Mouse (Mus musculus): ENCODE results near the gene Mettl7a1. TPM values are rescaled to one million over a fixed set of nuclear protein-coding genes. Genes with fewer than 3 reads are reported as not detected.
A peak's percentile ranks its signal among the peaks of the same experiment; 100 is the strongest.
"Not testable (repeated sequence)": the region's sequence is repeated elsewhere in the genome, so short reads cannot be mapped to it uniquely, and the experiment has no call there.

The Mettl7a1 gene
- total RNA-seq, 2 experiments from 2014 or later = 45.8 to 48.5 TPM

- not testable (repeated sequence) for DNase-seq (ENCODE audit: low spot score in 2 of 2)
Measured at GRCm38 (mm10) chr15:100341314-100341980, 37.5 kb downstream of the Mettl7a1 start.

DNA sequence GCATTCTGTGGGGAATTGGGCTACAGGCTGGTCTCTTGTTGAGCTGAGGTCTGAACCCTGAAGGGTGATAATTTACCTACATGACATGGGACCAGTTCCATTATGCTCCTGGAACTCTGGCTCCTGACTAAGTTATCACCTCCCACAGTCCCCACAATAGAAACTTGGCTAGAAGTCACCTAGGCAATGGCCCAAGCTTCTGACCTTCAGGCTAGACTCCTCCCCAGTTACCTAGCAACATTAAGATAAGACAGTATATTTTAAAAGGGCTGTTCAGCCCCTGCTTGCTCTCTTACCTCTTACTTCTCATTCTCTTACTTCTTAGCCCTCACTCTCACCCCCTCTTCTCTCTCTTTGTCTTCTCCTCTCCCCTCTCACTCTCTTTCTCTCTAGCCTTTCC, 41.5 kb downstream of the Mettl7a1 start:
- no peak for DNase-seq (ENCODE audit: low spot score in 2 of 2)

GRCm38 (mm10) chr15:100346761-100347160, 42.8 kb downstream of the Mettl7a1 start:
- DNase-seq (ENCODE audit: low spot score in 2 of 2) = no peak

GRCm38 (mm10) chr15:100349496-100349895, 45.6 kb downstream of the Mettl7a1 start:
- no peak for DNase-seq (ENCODE audit: low spot score in 2 of 2)

DNA sequence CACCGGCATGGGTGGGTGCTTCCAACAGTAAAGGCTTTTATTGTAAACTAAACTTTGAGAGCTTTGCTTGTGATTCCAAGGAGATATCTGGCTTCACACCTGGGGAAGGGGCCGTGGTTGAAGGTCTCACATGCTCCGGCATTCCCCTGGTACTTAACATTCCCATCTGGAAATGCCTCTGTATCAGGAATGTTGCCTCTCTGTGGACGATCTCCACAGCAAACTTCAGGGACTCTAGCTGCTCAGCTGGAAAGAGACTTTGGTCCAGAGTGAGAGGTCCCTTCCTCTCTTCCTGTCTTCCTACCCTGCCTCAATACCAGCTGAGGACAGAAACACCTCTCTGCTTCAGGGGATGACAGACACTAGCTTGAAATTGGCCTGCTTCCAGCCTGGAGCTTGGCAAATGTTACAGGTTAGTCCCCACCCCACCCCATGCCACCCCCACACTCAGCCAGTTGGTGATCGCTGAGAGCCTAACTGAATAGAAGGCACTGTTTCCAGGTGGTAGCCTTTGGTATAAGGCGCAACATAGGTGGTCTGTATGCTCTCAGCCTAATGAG, 47.6 kb downstream of the Mettl7a1 start:
- no peak for DNase-seq (ENCODE audit: low spot score in 2 of 2)

- DNase-seq (ENCODE audit: low spot score in 2 of 2) = no peak
Measured at GRCm38 (mm10) chr15:100352711-100353250, 48.8 kb downstream of the Mettl7a1 start, which contains the start of the genes Methig1 and Mettl7a2. Gene Methig1, plus strand, starts transcription at chr15:100353149. Gene Mettl7a2, plus strand, starts transcription at chr15:100353200.

DNA sequence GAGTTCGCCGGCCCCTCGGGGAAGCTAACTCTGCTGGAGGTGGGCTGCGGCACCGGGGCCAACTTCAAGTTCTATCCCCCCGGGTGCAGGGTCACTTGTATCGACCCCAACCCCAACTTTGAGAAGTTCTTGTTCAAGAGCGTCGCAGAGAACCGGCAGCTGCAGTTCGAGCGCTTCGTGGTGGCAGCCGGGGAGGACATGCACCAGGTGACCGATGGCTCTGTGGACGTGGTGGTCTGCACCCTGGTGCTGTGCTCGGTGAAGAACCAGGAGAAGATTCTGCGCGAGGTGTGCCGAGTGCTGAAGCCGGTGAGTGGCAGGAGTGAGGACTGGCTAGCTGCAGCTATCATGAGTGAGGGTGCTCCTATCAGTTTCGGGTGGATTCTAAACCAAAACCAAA, 49.5 kb downstream of the Mettl7a1 start:
- DNase-seq (ENCODE audit: low spot score in 2 of 2) = not testable (repeated sequence)

GRCm38 (mm10) chr15:100355876-100356275, 51.9 kb downstream of the Mettl7a1 start:
- no peak for DNase-seq (ENCODE audit: low spot score in 2 of 2)

DNA sequence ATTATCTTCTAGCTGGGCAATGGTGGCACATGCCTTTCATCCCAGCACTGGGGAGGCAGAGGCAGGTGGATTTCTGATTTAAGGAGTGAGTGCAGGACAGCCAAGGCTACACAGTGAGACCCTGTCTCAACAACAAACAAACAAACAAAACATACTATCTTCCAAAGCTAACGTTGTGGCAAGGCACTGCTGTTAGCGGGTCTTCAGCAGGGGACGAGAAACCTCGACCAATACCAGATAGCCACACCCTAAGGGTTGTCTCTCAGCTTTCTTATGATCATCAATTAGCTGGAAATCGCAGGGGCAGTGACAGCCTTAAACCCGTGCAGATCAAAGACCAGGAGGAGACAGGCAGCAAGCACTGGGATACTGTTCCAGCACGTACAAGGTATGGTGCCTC, 60.3 kb downstream of the Mettl7a1 start, which contains the start of gene Higd1c:
Higd1c (plus strand) TSS at position 301 of the 400 bp plus-strand sequence.
- no peak for DNase-seq (ENCODE audit: low spot score in 2 of 2)

- DNase-seq (ENCODE audit: low spot score in 2 of 2) = not testable (repeated sequence)
Measured at GRCm38 (mm10) chr15:100365967-100366366, 62.0 kb downstream of the Mettl7a1 start.

DNA sequence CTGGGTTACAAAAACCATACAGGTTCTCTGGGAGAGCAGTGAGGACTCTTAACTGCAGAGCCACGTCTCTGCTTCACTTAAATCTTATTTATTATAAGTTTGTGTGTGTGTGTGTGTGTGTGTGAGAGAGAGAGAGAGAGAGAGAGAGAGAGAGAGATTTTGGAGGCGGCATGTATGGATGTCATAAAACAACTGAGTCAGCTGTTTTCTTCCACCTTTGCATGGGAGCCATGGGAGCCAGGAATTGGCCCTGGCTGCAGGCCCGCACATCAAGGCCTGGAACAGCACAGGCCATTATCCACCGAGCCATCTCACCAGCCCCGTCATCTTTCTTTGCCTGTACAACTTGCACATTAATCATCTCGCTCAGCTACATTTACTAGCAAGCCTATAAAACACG, 63.2 kb downstream of the Mettl7a1 start:
- DNase-seq (ENCODE audit: low spot score in 2 of 2) = no peak

DNA sequence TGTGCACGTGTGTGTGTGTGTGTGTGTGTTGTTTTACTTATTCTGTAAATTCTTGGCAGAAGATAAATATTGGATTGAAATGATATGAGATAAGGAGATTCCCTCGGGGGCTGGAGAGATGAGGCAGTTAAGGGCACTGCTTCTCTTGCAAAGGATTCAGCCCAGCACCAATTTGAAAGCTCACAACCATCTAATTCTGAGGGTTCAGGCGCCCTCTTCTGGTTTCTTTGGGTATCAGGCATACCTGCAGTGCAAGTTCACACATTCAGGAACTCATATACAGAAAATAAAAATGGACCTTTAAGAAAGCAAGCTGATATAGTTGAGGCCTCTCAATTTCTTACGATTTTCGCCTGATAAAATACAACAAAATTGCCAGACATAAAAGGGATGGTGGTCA, 71.1 kb downstream of the Mettl7a1 start:
- peak; percentile 56 to 88 for DNase-seq (ENCODE audit: low spot score in 2 of 2)

DNA sequence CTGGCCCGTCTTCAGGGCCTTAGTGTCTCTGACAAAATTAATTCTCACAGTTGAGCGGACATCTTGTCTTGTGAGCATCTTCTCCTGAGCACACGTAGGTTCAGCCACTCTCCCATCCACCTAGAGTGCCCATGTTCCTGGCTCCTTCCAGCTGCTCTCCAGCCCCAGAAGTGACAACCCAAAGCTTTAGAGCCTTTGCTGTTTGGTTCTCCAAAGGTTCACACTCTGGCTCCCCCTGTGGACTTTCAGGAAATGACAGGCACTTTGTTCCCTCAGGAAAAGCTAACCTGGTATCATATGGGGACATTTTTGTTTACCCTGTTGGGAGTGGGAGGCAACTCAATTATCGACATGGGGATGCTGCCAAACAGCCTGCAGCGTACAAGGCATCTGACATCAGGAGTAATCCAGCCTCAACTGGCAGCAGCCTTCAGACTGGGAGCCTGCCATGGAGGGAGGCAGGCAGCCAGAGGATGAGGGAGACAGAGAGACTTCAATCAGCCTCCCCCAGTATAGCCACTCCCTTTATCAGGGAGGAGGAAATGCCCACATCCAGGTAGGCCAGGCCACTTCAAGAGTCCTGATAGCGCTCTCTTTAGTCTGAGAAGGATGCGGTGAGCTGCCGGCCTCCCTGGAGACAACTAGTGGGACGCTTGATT, 74.0 kb downstream of the Mettl7a1 start:
- DNase-seq (ENCODE audit: low spot score in 2 of 2) = peak; percentile 25 to 69

Other genes starting within 250 kb of the Mettl7a1 start
- 10 to 100 TPM; 20.3 to 23.4 TPM for gene Atf1, start 76.3 kb upstream of the Mettl7a1 start, total RNA-seq (2021)
- not detected for gene Tmprss12, start 23.3 kb upstream of the Mettl7a1 start, total RNA-seq (2021)
- under 1 TPM; 0.30 to 0.57 TPM for gene Mettl7a3, start 30.8 kb downstream of the Mettl7a1 start, total RNA-seq (2021)
- gene Methig1, start 49.0 kb downstream of the Mettl7a1 start, total RNA-seq (2021) = not detected
- under 1 TPM; 0.58 to 0.77 TPM for gene Mettl7a2, start 49.1 kb downstream of the Mettl7a1 start, total RNA-seq (2021)
- gene Higd1c, start 60.4 kb downstream of the Mettl7a1 start, total RNA-seq (2021) = not detected
- gene Gm5475, start 118.0 kb downstream of the Mettl7a1 start, total RNA-seq (2021) = not detected
- gene Slc11a2, start 120.9 kb downstream of the Mettl7a1 start, total RNA-seq (2021) = 10 to 100 TPM; 55.4 to 58.7 TPM
- gene Letmd1, start 164.9 kb downstream of the Mettl7a1 start, total RNA-seq (2021) = 10 to 100 TPM; 58.4 to 61.4 TPM
- gene Csrnp2, start 191.3 kb downstream of the Mettl7a1 start, total RNA-seq (2021) = 10 to 100 TPM; 26.0 to 26.2 TPM
- 10 to 100 TPM; 29.9 to 32.9 TPM for gene Tfcp2, start 247.9 kb downstream of the Mettl7a1 start, total RNA-seq (2021)